Mouse (Mus musculus) erythroblast, adult 5-6 weeks (primary cell): ENCODE measurements at regions not wholly inside any gene's neighbourhood (a gene's known extent, or its start where the extent isn't known, plus 50 kb on each side); places are given as distances from the start of the nearest gene placed in this dataset.

Source experiments
- ATAC-seq: replicated peaks from 2 replicates; pipeline ENCODE4 v1.8.0; 2016; ENCODE audit warnings: moderate number of reproducible peaks, mild to moderate bottlenecking, moderate TSS enrichment, inconsistent platforms; ENCODE audit not compliant: poor library complexity, low FRiP score, severe bottlenecking

DNA sequence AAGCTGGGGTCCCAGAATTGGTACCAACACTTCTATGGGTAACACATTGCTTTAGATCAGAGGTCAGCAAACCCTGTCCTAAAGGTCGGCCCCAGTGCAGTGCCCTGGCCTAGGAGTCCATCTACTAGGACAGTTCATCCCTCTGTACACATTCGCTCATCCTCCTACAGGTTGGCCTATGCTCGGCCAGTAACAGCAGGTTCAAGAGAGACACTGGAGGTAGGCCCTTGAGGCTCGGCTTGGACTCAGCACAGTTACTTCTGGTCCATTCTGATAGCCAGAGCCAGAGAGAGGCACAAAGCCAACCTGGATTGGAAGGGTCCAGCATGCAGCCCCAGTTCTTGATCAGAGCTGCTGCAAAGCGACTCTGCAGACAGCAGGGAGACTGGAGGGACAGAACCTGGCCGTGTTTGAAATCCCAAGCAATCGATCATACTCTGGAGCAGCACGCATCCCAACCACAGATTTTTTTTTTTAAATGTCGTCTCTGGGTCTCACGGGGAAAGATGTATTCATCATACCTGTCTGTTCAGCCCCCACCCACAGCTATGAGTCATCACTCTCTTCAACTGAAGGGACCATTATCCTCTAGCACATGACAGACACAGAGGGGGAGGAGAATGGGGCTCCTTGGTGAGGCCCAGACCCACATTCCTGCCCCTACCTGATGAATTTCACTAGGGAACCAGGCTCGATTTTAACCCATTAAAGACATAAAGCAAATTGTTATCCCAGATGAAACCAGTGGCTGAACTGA, 112.4 kb upstream of the Mkln1 start:
- ATAC-seq = no peak

DNA sequence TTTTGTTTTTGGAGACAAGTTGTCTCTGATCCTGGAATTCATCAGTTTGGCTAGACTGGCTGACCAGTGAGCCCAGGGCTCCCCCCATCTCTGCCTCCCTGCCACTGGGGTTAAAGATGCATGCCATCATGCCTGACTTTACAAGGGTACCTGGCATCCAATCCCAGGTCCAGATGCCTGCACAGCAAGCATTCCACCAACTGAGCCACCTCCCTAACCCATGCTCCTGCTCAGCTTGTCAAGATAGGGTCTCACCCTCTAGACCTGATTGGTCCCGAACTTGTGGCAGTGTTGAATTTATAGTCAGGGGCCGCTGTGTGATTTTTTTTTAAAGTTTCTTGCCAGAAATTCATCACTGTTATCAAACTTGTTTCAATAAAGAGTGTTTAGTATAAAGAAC, 111.4 kb upstream of the Mkln1 start:
- ATAC-seq = no peak

DNA sequence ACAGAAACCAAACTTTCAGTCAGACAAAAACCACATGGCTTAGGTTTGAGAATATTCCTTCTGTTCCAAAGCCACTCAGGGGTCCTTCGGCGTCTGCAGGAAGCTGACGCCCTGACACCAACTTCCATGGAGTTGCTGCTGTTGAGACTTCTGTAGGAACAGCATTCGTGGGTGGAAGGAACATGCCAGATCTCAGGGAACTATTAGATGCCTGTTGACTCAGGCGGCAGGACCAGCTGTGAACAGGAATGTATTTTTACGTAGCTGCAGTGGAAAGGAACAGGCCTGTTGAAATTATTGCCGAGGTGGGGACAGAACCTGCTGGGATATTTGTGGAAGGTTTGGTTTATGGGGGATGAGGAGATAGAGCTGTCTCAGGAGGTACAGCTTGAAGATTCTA, 110.8 kb upstream of the Mkln1 start:
- ATAC-seq = no peak

DNA sequence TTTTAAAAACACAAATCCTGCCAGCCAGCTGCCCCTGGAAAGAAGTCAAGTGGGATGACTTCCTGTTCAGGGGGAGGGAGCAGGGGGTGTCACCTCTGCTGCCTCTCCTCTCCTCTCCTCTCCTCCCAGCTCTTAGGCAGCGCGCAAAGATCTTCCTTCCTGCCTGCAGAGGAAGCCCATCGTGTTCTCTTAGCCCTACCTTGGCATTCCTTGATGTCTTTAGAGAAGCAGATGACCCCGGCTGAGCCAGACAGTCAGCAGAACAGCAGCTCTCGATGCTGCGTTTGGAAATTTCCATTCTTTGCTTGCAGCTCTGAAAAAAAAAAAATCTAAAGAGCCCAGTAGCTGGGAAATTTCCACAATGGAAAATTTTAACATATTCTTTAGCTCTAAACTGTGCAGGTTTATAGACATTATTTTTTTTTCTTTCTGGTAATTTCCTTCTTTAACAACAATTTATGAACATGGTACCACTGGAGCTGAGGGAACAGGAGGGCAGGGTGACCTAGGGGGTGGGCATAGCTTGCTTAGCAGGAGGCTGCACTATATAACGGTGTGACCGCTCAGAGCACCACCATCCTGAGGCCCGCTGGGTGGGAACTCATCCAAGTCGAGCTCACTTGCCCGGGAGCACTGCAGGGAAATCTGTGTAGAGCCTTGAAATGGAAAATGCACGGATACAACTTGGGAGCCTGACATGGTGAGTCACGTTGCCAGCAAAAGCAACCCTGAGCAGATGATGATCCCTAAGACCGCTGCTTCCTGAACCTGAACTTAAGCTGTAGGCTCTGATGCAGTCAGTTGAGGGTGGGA, 109.9 kb upstream of the Mkln1 start:
- ATAC-seq = no peak

DNA sequence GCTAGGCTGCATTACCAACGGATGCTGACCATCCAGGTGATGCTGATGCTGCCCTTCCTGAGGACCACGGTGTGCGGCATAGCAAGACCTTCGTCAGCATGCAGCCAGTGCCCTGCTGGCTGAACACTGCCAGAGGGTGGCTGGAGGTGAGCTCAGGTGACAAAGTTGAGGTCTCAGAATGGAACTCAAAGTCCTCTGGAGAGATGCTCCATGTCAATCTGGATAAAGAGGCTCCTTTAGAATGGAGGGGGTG, 109.4 kb upstream of the Mkln1 start:
- ATAC-seq = no peak

DNA sequence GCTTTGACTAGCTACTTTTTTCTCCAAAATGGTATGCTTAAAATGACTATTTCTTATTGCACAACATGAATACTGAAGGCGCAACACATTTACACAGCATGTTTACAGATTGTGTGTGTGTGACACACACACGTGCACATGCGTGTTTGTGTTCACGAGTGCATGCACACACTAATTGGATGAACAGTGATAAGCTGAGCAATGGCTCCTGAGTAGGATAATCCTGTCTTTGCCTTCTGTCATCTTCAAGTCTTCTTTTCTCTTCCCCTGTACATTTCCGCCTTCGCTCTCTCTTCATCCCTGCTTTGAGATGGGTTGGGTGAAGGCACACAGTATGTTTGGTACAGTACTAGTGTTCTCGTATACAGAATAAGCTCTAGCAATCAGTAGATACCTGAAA, 106.5 kb upstream of the Mkln1 start:
- no peak for ATAC-seq

DNA sequence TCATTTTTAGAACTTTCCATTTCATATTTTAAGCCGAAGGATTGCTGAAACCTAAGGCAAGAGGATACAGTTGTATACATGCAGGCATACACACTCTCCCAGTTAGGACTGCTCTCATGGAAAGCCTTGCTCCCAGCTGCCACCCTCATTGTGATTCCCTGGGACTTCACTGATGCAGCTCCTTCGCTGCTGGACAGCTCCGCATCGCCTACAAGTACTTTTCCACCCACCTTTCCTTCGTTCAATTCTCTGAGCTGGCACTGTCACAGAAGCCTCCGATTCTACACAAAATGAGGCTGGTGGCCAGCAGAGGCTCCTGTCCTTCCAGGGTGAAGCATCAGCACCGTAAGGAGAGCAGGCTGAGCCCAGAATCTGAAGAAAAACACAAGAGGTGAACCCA, 105.5 kb upstream of the Mkln1 start:
- no peak for ATAC-seq

DNA sequence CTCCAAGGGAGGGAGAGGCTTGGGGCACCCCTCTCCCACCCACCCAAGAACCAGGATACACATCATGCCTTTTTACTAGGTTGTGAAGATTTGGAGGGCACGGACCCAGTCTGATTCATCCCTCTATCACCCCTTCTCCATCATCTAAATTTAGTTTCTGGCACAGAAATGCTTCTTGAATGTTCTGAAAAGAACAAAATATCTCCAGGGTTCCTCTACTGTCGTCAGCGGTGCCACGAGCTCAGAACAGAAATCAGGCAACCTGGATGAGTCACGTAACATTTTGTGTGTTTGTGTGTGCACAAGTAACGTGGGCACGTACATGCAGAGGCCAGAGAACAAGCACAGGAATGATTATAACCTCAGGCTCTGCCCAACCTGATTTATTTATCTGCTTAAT, 99.1 kb upstream of the Mkln1 start:
- no peak for ATAC-seq

DNA sequence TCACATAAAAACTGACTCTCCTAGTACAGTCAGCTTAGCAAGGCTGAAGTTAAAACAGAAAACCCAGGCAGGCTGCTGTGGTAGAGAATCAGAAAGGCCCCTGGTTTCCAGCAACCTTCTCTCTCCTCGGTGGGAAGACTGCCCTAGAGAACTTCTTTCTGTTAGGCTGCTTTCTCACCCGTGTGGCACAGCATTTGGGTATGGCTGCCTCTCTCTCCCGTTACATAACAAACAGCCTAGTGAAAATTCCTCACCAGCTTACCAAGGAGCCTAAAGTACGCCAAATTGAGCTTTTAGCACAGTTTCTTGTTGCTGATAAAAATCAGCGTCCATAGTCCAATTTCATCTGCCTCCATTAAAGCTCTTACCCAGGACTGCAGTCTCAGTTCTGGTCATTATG, 92.8 kb upstream of the Mkln1 start:
- no peak for ATAC-seq

DNA sequence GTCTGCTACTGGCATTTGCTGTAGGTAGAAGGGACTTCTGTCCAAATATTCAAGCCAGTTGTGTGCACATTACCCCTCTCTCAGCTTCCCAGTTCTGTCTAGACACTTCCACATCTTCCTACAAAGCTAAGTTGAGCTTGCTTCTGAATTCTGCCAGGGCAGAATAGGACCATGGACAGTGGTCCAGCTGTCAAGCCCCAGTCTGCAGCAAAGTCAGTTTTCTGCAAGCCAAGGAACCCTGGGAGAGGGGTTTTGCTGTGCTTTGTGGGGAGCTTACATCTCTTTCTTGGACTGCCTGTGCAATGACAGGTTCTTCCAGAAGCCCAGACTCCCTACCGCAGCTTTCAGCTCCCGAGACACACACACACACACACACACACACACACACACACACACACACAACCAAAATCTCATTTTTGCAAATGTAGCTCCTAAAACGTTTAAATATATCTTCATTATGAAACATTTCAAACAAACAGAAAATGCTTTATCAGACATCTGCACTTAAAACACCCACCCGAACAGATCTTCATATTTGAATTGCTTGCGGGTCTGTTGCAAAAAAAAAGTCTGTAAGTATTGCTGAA, 91.4 kb upstream of the Mkln1 start:
- ATAC-seq = no peak

DNA sequence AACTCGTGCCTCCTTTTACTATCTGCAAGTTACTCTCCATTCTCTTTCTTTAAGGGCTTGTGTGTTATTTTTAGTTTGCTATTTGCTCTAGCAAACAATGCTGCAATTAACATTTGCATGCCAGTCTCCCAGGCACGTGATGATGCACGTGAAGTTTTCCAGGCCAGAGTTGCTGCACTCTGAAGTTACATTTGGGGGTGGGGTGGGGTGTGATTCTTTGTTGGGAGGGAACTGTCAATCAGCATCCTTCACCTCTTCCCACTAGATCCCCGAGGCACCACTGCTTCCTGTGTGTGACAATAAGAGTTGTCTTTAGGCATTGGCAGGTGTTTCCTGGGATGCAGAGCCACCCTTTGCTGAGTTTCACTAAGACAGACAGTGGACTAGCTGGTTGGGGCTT, 90.6 kb upstream of the Mkln1 start:
- ATAC-seq = no peak

DNA sequence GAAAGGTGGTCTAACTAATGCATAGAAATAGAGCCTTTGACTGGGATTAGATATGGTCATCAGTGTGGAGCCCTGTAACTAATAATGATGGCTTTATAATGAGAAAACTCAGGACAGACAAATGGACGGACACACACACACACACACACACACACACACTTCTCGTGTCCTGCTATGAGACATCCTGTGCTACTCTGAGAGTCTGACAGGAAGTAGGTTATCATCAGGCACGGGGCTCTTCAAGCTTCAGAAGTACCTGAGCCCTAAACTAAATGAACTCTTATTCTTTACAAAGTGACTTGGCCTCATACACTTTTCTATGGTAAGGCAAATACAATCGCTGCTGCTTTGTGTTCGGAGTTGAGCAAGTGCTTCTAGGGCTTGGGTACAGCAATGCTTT, 87.9 kb upstream of the Mkln1 start:
- ATAC-seq = no peak

DNA sequence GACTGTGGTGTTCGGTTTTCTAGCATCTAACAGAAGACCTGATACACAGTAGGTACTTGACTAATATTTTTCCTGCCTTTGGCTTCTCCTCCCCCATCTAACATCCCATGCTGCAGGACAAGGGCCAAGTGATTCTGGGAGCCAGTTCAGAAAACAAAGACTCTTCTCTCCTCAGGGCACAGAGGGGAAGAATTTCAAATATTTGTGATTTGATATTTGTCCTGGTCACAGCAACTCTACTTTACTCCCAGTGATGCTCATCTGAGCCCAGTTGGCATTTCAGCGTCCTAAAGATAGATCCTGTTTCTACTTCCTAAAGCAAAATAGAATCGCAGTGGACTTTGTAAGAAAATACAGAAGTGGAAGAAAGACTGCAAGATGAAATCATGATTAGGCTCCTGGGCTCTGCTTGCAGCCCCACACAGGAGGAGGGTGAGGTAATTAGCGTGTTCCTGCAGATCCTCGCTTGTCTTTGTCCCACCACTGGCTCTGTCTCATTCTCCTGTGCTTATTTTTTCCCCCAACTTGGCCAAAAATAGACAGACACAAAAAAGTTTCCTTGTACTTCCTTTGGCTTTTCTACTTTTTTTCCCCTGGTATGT, 84.6 kb upstream of the Mkln1 start:
- ATAC-seq = no peak

DNA sequence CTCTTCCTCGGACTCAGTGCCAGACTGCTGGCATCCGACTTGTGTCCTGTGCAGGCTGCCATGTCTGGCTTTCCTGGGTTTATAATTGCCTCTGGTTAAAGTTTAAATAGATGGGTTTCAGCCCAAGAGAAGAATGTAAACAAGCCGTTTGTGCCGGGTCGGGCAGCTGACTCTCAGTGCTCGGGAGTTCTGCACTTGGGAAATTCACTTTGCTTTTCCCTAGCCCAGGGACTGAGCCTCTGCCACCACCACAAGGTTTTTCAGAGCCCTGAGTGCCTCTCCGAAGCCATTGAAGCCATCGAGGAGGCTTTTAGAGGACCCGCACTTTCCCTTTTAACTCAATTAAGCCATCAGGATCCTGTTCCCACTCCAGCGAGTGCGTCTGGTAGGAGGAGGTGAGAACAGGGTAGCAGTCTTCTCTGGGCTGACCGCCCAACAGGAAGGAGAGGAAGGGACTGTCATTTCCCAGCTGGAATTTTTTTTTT, 80.8 kb upstream of the Mkln1 start:
- ATAC-seq = no peak

DNA sequence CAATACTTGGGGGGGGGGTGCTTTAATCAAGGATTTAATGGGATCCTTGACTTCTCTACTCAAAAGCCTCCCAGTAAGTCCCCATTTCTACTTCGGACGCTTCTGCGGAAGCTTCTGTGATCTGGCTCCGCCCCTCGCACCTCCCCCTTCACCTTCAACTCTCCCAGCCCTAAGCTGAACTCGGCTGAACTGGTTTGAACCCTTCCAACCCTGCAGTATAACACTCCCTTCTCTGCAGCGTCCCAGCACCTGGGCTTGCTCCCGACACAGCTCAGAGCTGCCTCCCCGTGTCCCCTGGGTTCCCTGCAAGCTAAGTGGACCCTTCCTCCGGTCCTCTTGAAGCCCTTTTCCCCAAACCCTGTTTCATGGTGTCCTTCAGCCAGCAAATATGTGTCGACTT, 80.0 kb upstream of the Mkln1 start:
- no peak for ATAC-seq

DNA sequence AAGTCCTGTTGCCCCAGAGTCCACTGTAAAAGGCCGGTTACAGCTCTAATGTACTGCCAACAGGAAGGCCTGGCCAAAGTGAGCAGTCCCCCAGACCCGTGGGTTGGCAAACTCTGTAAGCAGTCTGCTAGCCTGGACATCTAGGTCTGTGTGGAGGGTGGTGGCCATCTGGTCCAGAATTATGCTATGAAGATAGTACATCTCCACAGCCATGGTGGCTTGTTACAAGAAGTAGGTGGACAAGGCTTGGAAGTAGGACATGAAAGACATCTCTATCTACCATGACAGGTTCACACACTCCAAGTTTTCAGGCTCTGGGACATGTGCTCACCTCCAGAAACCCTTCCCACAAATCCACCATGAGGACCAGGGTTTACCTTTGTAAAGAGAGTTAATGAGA, 79.1 kb upstream of the Mkln1 start:
- no peak for ATAC-seq

DNA sequence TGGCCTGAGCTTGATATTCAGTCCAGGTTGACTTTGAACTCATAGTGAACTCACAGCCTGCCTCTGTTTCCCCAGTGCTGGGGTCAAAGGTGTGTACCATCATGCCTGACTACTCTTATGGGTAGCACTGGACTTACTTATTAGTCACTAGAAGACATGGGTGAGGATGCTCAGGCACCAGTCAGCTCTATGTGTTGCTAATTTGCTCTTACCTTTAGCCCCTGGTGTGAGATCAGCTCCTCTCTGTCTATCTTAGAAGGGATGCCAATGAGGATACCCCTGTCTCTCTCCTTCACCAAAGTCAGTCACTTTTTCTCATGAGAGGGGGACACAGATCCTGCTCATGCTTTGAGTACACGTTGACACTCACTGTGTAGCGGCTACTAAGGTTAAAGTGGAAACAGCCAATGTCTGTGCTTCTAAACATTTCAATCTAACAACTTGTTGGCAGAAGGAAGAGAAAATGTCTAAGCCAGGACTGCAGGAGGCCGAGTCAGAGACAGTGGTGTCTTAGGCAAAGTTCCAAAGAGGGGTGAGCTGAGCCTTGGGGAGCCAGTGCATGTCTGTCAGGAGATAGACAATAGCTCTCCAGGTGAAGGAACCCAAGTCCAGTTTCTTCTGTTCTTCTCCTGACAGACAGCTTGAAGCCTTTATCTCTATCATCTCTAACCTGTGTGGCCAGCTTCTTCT, 78.2 kb upstream of the Mkln1 start:
- ATAC-seq = no peak

DNA sequence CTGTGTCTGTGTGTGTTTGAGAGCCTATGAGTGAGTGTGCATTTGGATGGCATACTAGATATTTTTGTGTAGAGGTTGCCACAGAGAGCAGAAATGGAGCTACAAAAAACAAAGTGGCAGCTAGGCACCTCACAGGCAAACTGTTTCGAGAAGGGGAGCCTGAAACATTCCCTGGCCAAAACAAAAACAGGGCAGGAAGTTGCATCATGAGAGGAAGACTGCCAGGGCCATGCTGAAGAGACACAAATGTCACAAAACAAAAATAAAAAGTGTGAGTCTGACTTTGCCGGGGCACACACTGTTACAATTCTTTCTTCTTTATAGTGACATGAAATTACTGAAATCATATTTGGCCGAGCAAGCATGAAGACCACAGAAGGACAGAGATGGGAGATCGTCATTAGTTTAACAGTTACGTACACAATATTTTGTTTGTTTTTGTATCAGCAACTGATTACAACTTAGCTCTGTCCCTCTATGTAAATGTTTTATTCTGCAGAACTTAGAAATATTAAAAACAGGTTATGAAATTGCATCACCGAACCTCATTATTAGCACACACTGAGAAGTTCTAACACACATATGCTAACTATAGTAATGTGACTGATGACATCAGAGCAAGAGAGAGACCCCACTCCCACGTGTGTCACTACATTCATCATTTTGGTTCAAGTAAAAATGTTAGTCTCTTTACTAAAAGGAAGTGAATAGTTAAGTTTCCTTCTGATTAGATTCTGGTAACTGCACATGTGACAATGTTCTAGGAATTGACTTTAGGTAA, 77.3 kb upstream of the Mkln1 start:
- ATAC-seq = no peak

DNA sequence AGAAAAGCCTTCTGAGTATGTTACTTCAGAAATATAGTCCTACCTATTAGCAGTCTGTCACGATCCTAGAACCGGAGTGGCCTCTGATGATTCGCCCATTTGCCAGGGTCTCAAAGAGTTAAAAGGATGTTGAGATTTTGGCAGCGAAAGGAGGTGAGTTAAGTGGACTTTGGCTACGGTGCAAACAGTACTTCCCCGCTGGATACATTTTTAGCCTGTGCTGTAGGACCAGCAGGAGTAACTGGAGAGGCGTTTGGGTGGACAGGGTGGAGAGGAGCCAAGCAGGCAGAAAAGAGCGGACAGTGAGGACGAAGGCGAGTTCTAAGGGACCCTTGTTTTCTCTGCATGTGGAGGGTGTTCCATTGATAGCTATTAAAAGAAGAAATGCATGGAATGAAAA, 76.6 kb upstream of the Mkln1 start:
- no peak for ATAC-seq
